Mouse (Mus musculus): ENCODE results near the gene 4930535I16Rik.

DNA sequence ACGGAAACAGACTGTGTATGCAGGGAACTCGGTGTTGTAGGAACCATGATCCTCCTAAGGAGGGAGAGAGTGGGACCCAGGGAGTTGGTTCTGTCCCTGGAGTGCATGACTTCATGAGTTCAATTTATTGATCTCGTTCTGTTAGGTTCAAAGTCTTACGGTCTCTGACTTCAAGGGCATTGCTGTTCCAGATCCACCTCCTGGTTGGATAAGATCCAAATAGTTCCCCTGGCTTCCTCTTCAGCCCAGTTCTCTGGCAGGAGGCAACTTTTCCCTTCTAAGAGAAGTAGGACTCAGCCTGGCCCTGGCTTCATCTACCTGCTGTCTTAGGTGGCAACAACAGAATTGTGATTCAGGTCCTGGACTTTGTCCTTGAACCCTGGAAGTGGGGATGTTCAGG lies 40.1 kb upstream of the 4930535I16Rik start:
- TF ChIP-seq GATA1 (IDR thresholded peaks at IDR 0.05; ENCODE audit: low read length): no peak
- TF ChIP-seq TAL1 (IDR thresholded peaks at IDR 0.05; ENCODE audit: low read length): no peak
